Mouse (Mus musculus) frontal cortex, postnatal 36 days (tissue): ENCODE measurements around the gene Cacna1c.
A peak's percentile ranks its signal among the peaks of the same experiment; 100 is the strongest.

Source experiments
- DNase-seq, 2 experiments: peaks; one replicate each; pipeline ENCODE4 v3.0.0; 2022; ENCODE audit warnings: low spot score in 2 of 2

Cacna1c gene

DNA sequence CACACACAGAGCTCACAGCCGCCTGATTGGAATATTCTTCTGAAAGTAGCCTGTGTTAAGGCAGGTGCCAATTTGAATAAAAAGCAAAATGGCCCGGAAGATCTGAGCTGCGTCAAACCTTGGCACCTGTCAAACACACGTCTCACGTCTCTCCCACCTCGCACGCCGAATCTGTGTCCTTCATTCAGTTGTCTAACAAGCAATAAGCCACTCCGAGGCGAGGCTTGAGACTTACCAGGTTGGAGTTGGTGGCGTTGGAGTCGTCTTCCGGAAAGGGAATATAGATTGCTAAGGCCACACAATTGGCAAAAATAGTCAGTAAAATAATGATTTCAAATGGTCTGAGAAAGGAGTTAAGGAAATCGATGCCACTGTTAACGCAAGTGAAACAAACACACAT lies 143.9 kb downstream of the Cacna1c start:
- no peak for DNase-seq

- no peak for DNase-seq
These were observed 144.5 kb downstream of the Cacna1c start for GRCm38 (mm10) chr6:119051721-119052120.

GRCm38 (mm10) chr6:119047340-119047739 lies 148.9 kb downstream of the Cacna1c start:
- DNase-seq = no peak

DNA sequence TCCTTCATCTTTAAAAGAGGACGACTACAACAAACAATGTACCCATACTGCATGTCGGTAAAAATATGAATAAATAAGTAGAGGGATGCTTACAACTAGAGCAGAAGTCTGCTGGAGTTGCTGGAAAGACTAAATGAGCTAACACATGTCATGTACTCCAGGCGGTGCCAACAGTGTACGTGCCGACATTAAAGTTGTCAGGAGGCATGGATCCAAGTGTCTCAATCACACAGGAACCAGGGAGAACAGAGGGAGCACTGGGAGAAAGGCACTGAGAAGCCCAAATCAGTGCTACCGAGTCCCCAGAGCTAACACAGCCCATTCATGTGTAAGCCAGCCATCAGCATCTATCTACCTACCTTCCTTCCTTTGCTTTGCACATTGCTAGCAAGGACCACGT lies 150.7 kb downstream of the Cacna1c start:
- peak in 1 of 2 experiments; percentile 33 for DNase-seq

GRCm38 (mm10) chr6:119044148-119044547 lies 152.1 kb downstream of the Cacna1c start:
- DNase-seq = no peak

DNA sequence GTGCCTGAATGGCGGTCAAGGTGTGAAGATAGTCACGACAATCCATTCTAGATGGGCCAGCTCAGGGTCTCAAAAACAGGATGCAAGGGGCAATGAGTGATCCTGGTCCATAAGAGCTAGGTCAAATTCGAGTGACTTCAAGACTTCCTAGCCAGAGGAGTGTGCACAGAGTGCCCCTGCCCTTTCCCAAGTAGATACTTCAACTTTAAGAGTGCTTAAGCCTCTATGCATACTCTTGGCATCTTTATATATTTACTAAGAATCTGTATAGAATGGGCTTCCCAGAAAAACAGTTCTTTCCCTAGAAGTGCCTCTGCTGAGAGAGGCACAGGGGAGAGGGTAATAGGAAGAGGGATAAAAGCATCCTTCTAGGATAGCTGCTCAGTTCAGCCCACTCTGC lies 153.4 kb downstream of the Cacna1c start:
- DNase-seq = no peak

DNA sequence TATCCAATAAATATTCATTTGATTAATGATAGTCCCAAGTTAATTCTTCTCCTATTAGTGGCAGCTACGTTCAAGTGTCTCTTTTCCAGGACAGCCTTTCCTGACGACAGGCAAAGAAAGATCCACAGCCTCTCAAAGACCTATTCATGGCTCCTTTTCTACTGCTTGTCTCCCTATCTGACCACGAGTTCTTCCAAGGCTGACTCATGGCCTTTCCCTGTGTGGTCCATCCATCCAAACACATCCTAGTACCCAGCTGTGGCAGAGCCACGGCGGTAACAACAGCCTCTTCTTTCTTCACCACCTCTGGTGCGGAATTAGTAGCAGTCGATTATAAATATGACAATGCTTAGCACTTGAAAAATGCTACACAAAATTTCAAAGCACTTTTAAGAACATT lies 155.3 kb downstream of the Cacna1c start:
- no peak for DNase-seq

GRCm38 (mm10) chr6:119039815-119040214 lies 156.4 kb downstream of the Cacna1c start:
- no peak for DNase-seq

GRCm38 (mm10) chr6:119039293-119039692 lies 156.9 kb downstream of the Cacna1c start:
- DNase-seq = no peak

DNA sequence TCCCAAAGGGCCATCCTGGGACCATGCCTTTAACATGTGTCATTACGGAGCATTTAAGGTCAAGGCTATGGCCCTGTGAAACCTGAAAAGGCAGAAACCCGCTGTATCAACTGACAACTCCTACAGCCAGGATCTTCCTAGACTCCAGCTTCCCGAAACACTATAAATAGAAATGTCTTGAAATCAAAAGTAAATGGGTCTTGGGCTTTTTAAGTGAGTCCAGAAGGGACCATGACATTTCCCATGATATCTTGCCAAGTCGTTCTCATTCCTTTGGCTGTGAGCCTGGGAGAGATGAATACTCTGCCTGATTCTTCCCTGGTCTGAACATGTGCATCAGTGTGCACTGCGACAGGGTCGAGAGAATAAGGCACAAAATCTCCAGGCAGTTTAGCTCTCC lies 158.4 kb downstream of the Cacna1c start:
- DNase-seq = no peak

DNA sequence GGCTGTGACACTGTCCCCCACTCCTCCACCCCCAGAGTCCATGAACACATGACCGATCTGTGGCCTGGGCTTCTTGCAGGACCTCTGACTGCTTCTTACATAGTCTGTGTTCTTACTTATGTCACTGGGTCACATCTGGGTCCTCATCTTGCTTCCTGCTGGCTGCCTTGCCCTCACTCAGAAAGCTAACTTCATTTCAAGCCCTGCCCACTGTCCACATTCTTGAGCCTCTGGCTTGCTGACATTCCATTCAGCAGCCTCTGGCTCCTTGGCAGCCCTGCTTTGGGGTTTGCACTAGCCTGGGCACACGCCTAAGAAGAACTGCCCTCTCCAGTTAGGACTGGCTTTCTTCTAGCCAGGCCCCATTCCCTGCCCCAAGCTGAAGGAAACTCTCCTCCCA lies 159.2 kb downstream of the Cacna1c start:
- DNase-seq = no peak

DNA sequence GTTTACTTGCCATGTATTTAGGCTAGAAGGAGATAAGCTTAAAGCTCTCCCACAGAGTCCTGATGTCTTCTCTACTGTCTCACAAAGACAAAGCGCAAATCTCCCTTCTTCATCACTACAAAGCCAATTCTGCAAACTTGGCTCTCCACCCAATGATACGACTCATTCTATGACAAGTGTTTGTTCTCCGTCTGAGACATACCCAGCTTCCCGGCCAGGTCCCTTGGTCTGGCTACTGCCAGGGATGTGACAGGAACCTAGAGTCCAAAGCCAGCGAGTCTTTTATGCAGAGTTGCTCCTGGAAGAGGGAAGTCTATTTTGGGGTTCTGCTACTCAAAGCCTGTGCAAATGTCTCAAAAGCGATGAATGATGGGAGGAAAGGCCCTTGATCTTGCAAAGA lies 160.9 kb downstream of the Cacna1c start:
- DNase-seq = no peak

- DNase-seq = no peak
These were observed 161.3 kb downstream of the Cacna1c start for GRCm38 (mm10) chr6:119034947-119035346.

DNA sequence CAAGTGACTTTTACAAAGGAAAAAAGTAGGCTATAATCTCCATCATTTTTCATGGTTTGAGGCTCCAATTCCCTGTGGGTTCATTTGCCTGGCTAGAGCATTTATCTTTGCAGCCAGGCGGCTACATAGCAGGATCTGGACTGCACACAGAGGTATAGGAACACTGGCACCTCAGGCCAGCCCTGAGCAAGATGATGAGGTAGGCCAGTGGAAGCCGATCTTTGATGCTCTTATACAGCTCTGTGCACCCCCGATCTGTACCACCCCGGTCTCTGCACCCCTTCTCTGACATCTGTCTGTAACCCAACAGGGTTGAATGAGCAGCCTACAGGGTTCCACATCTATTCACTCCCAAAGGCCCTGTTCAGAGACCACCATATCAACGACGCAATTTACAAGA lies 168.3 kb downstream of the Cacna1c start:
- DNase-seq = no peak

- no peak for DNase-seq
These were observed 173.4 kb downstream of the Cacna1c start for GRCm38 (mm10) chr6:119022850-119023249.

- no peak for DNase-seq
These were observed 175.0 kb downstream of the Cacna1c start for GRCm38 (mm10) chr6:119021226-119021625.

GRCm38 (mm10) chr6:119018956-119019355 lies 177.3 kb downstream of the Cacna1c start:
- no peak for DNase-seq

GRCm38 (mm10) chr6:119018256-119018655 lies 178.0 kb downstream of the Cacna1c start:
- DNase-seq = no peak

DNA sequence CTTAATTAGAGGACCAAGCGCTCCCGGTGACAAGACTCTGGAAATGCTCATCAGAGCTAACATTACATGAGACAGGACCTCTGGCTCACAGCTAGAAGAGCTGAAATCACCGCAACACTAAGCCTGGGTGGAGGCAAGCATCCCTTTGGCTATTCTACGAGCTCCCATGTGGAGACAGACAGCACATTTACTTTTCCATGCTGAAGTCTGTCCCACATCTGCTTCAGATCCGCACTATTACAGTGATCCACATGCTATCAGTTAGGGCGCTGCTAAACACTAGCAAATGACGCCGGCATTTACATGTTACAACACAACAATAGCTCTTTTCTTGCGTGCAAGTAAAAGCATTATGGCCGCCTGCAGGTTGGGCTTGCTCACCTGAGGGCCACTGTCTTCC lies 178.7 kb downstream of the Cacna1c start:
- no peak for DNase-seq

- DNase-seq = no peak
These were observed 180.9 kb downstream of the Cacna1c start for GRCm38 (mm10) chr6:119015346-119015745.

- no peak for DNase-seq
These were observed 182.8 kb downstream of the Cacna1c start for GRCm38 (mm10) chr6:119013168-119014098.

- DNase-seq = no peak
These were observed 185.3 kb downstream of the Cacna1c start for GRCm38 (mm10) chr6:119010875-119011274.

GRCm38 (mm10) chr6:119009526-119009925 lies 186.7 kb downstream of the Cacna1c start:
- no peak for DNase-seq
